Mouse (Mus musculus): ENCODE measurements around the gene Vmn1r220. TPM values are rescaled to one million over a fixed set of nuclear protein-coding genes. Genes with fewer than 3 reads are reported as not detected.
"Not testable (repeated sequence)": the region's sequence is repeated elsewhere in the genome, so short reads cannot be mapped to it uniquely, and the experiment has no call there.

The Vmn1r220 gene
- not detected for total RNA-seq (2021)

DNA sequence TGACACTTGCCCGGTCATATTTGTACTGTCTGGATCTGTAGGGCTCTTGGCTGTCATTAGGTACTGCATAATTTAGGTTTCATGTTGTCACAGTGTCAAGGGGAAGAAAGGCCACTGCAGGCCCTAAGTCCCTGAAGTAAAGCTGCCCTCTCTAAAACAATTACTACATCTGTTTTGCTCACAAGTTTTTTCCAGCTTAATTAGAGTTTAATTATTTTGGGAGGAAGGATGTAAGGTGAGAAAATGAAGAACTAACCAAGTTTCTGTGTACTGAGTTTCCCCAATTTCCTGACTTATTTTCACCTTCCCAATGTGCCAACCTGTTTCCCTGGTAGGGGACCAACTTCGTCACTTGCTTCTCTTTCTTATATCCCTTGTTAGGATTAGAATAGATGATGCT, at the start of gene Vmn1r220:
TSS of gene Vmn1r220 (minus strand) at position 101 of the 400 bp plus-strand sequence.
- intact Hi-C loops (cut with DNase I): no loop called here

DNA sequence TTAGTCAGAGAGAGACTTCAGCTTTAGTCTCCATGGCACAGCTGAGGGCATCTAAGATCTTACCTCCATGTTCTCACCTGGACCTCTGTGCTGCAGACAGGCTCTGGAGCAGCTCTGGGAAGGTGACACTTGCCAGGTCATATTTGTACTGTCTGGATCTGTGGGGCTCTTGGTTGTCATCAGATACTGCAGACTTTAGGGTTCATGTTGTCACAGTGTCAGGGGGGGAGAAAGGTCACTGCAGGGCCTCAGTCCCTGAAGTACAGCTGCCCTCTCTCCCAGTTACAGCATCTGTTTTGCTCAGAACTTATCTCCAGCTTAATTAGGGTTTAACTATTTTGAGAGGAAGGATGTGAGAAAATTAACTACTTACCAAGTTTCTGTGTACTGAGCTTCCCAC, 48.1 kb upstream of the Vmn1r220 start, which contains the start of gene Vmn1r222:
TSS of gene Vmn1r222 (minus strand) at position 101 of the 400 bp plus-strand sequence.
- intact Hi-C loops (cut with DNase I); DNase-seq: not testable (repeated sequence)

More for the DNA sequence above, at the start of gene Vmn1r220:
- DNase-seq: no peak

DNA sequence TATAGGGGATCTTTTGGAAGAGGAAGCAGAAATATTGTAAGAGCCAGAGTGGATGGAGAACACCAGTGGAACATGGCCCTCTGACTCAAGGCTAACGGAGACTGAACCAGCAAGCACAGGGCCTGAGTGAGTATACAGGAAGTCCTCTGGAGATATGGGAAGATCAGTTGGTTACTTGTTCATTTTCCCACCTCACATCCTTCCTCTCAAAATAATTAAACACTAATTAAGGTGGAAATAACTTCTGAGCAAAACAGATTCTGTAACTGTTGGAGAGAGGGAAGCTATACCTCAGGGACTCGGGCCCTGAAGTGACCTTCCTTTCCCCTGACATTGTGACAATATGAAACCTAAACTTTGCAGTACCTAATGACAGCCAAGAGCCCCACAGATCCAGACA, 26.1 kb upstream of the Vmn1r220 start, which contains the start of gene Vmn1r221:
TSS of gene Vmn1r221 (plus strand) at position 301 of the 400 bp plus-strand sequence.
- DNase-seq; intact Hi-C loops (cut with DNase I): not testable (repeated sequence)

DNA sequence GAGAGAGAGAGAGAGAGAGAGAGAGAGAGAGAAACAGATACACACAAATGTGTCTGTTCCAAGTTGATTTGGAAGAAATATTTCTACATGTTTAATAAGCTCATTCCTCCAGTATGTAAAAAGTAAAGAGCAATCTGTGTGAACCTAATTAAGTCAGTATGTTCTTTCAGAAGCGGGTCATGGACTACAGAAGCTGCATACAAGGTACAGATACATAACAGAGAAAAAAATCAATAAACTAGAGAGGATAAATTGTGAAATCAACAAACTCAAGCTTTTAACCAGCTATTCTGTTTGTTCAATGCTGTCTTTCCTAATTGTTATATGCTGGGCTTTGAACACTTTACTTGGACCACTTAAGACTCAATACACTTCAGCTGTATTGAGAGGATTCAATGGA, 16.1 kb upstream of the Vmn1r220 start:
- DNase-seq; intact Hi-C loops (cut with DNase I): not testable (repeated sequence)

DNA sequence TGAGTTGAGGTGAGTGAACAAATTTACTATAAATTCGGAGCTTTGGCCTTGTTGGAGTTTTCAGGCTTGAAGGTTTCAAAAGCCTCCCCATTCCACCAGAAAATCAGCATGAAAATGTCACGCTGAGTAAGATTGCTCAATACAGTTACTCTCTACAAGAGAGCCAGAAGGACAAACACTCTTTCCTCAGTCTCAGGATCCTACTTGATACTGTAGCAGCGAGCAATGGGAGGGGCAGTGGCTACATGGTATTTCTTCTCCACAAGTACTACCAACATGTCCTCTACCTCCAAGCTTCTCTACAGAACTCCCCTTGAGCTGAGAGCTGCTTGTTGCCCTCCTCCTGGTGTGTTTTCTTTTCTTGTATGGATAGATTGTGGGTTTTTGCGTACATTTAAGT, 21.3 kb downstream of the Vmn1r220 start:
- DNase-seq; intact Hi-C loops (cut with DNase I): not testable (repeated sequence)

DNA sequence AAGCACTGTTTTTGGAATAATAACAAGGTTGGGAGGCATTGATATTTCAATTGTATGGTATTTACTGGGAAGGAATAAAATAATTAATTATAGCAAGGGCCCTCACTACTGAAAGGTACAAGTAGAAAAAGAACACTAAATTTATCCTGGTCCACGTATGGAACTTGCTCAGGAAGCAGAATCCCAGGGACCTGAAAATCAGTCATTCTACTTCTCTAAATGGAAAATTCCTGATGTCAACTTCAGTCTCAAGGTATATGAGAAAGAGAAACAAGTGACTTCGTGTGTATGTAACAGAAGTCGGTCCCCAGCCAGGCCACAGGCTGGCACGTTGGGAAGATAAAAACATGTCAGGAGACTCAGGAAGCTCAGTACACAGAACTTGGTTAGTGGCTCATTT, 28.8 kb downstream of the Vmn1r220 start, which contains the start of gene Vmn1r219:
TSS of gene Vmn1r219 (plus strand) at position 301 of the 400 bp plus-strand sequence.
- intact Hi-C loops (cut with DNase I): no loop called here
- no peak for DNase-seq

DNA sequence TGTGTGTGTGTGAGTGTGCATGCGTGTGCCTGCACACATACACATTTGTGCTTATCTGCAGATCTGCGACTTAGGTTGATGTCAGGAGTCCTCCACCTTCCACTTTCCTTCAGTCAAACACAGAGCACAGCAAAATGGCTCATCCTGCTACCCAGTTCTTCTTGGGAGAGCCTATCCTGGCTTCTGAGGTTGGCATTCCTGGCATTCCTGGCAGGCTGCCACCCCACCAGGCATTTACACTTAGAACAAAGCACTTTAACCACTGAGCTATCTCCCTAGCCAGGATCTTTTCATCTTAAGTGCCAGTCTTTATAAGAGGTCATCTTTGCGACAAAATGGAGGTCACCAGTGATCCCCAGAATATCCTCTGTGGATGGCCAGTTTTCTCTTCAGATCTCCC, 29.9 kb downstream of the Vmn1r220 start:
- DNase-seq: no peak
- intact Hi-C loops (cut with DNase I): no loop called here

DNA sequence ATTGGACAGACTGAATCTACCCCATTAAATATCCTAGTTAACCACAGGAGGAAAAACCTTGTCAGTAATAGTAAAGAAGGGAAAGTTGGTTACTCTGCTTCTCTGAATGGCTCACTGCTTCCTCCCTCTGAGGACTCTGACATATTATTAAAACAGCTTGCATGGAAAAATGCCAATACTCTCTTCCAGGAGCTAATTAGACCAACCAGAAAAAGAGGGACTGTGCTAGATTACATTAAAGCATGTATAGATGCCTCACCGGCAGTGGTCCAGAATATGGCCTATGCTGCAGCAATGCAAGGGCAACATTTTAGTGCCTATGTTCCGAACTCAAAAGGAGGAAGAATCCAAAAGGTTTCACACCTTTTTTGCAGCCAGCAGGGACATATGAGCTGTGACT, 48.9 kb downstream of the Vmn1r220 start:
- no peak for DNase-seq
- intact Hi-C loops (cut with DNase I): no loop called here

DNA sequence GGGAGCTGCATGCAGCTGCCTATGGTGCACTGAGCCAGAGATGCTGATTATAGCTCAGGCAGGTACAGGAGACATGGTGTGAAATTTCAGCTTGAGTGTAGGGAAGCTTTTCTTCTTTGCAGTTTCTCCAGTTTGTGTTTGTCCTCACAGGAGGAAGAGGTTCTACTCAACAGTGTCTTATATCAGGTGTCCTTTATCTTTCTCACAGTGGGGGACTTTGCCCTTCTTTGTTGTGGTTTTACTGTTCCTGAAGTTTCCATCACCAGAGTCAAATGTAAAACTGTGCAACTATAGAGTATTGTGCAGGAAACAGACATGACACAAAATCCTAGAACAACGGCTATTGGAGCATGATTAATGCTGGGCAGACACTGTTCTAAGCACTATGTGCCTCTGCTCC, 54.3 kb downstream of the Vmn1r220 start:
- intact Hi-C loops (cut with DNase I): no loop called here

DNA sequence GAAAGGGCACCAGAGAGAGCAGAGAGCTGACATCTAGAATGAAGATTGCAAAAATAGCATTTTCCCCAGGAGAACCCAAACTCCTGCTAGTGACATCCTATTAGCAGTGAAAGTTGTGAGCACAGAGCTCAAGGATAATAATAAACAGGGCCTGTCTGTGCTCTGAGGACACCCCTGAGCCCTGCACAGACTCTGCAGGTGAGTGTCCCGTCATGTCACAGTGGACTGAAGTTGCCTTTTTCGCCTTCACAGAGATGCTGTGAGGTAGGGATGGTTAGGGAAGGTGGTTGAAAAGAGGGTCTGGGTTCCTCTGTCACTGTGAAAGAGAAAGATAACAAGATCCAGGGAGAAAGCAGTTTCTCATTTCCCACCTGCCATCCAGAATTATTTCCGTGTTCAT, 54.7 kb downstream of the Vmn1r220 start, which contains the start of gene Vmn1r218:
TSS of gene Vmn1r218 (plus strand) at position 57 of the 400 bp plus-strand sequence.
- no peak for DNase-seq

More for the DNA sequence above, 54.3 kb downstream of the Vmn1r220 start:
- DNase-seq: no peak

More for the DNA sequence above, 54.7 kb downstream of the Vmn1r220 start, which contains the start of gene Vmn1r218:
- intact Hi-C loops (cut with DNase I): no loop called here

Other genes starting within 250 kb of the Vmn1r220 start
- gene Vmn1r213, start 180.3 kb downstream of the Vmn1r220 start, total RNA-seq (2021): not detected
- gene Vmn1r214, start 157.6 kb downstream of the Vmn1r220 start, total RNA-seq (2021): not detected
- not detected for gene Vmn1r215, start 120.0 kb downstream of the Vmn1r220 start, total RNA-seq (2021)
- gene Vmn1r217, start 69.7 kb downstream of the Vmn1r220 start, total RNA-seq (2021): not detected
- gene Vmn1r218, start 54.8 kb downstream of the Vmn1r220 start, total RNA-seq (2021): not detected
- not detected for gene Vmn1r219, start 28.7 kb downstream of the Vmn1r220 start, total RNA-seq (2021)
- gene Vmn1r221, start 26.2 kb upstream of the Vmn1r220 start, total RNA-seq (2021): not detected
- gene Vmn1r222, start 48.0 kb upstream of the Vmn1r220 start, total RNA-seq (2021): not detected
- not detected for gene Vmn1r223, start 59.2 kb upstream of the Vmn1r220 start, total RNA-seq (2021)
- 10 to 100 TPM; 13.6 to 16.5 TPM for gene Zfp322a, start 181.2 kb upstream of the Vmn1r220 start, total RNA-seq (2021)
- gene Abt1, start 235.9 kb upstream of the Vmn1r220 start, total RNA-seq (2021): 1 to 10 TPM; 4.3 TPM

Measured in heart, postnatal 36 days (tissue).